Mouse (Mus musculus) stomach, embryonic 15.5 days (tissue): ENCODE measurements around the gene 2610318N02Rik. TPM values are rescaled to one million over a fixed set of nuclear protein-coding genes. Genes with fewer than 3 reads are reported as not detected.
A peak's percentile ranks its signal among the peaks of the same experiment; 100 is the strongest.

Experiments
- ATAC-seq: fragments of 200-750 bp; cut with Nextera tagmentation; 2 replicates; pipeline ENCODE4 v1.8.0; 2017; ENCODE audit warnings: low read depth, moderate number of reproducible peaks, moderate TSS enrichment; ENCODE audit not compliant: insufficient read depth, low FRiP score
- H3K27ac ChIP-seq: fragments of 300-500 bp; sonication (generic); 2 replicates; pipeline ENCODE4 v1.5.1; 2015; ENCODE audit warnings: mild to moderate bottlenecking, inconsistent platforms
- H3K27me3 ChIP-seq: fragments of 300-500 bp; sonication (generic); replicated peaks from 2 replicates; pipeline ENCODE4 v1.6.1; 2015; ENCODE audit warnings: inconsistent platforms
- H3K36me3 ChIP-seq: fragments of 300-500 bp; sonication (generic); 2 replicates; pipeline ENCODE4 v1.6.1; 2015; ENCODE audit warnings: inconsistent platforms
- H3K4me1 ChIP-seq: fragments of 300-500 bp; sonication (generic); 2 replicates; pipeline ENCODE4 v1.6.1; 2015; ENCODE audit warnings: inconsistent platforms
- H3K4me2 ChIP-seq: fragments of 300-500 bp; sonication (generic); 2 replicates; pipeline ENCODE4 v1.6.1; 2015; ENCODE audit warnings: mild to moderate bottlenecking, inconsistent platforms
- H3K4me3 ChIP-seq: fragments of 300-500 bp; sonication (generic); replicated peaks from 2 replicates; pipeline ENCODE4 v1.5.1; 2015; ENCODE audit warnings: inconsistent platforms
- H3K9ac ChIP-seq: fragments of 300-500 bp; sonication (generic); 2 replicates; pipeline ENCODE4 v1.6.1; 2015; ENCODE audit warnings: inconsistent platforms
- H3K9me3 ChIP-seq: fragments of 300-500 bp; sonication (generic); 2 replicates; pipeline ENCODE4 v1.6.1; 2016; ENCODE audit warnings: inconsistent platforms
- WGBS: fragments of 180-500 bp; shearing (Covaris S2); methylation state at CpG from one replicate; pipeline ENCODE4 v1.1.7; 2015; 5-methylcytosine and 5-hydroxymethylcytosine counted together
- polyA plus RNA-seq: library from polyadenylated mRNA; unstranded; fragments of >200 nt; fragmentation: Nextera tagmentation; extraction: Ambion mirVana; gene quantifications from 2 replicates; pipeline ENCODE4 v1.2.1, GENCODE M21; 2015

2610318N02Rik gene
- polyA plus RNA-seq, 1 experiment from 2014 or later: 23.5 TPM

DNA sequence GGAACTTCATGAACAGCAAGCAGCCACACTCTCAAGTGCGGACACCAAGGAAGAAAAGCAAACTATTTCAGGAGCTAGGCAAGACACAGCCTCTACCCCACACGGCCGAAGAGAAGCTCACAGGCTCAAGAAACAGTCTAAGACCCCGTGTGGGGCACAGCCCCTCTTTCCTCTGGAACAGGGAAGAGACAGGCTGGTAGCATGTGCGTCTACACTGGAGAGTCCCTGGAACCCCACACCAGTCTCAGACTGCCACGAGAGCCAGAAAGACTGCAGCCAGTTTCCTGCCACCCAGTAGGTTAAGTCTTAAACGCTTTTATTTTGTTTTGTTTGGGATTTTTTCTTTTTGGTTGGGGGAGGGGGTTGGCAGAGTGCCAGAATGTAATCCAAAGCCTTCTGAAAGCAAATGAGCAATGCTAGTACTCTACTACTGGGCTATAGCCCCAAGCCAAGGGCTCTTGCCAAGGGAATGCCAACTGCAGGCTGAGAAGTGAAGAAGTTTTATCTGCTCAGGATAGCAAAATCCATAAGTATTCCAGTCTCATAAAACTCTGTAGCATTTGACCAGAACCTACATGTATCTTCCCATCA is 22.2 kb downstream of the 2610318N02Rik start:
- Histone ChIP-seq H3K9me3 (no peaks in the 10 kb centered on the region), H3K36me3 (peaks cover 35% of the 10 kb centered on the region), H3K4me1 (no peaks in the 10 kb centered on the region), H3K27me3 (no peaks in the 10 kb centered on the region), H3K4me3 (no peak overlapping the region), H3K27ac (no peak overlapping the region), H3K4me2 (no peak overlapping the region), H3K9ac (no peak overlapping the region)
- WGBS: 60% methylated on average over 7 of the region's 7 CpGs
- ATAC-seq: no peak

DNA sequence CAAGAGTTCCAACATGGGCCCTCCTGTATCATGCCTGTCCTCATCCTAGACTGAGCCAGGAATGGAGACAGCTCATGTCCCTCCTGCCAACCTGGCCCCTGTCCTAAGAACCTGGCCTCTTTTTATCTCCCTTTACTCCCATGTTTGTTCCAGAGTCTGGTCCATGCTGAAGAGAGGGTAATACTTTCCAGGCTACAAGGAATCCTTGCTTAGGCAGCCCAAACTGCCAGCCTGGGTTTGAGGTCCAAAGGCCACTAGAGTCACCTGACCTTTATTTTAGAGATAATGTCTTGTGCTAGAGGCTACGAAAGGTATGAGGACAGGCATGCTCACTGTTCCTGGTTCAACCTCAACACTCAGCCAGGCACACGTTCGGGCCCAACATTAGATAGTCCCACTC is 28.0 kb downstream of the 2610318N02Rik start:
- no peak for ATAC-seq

DNA sequence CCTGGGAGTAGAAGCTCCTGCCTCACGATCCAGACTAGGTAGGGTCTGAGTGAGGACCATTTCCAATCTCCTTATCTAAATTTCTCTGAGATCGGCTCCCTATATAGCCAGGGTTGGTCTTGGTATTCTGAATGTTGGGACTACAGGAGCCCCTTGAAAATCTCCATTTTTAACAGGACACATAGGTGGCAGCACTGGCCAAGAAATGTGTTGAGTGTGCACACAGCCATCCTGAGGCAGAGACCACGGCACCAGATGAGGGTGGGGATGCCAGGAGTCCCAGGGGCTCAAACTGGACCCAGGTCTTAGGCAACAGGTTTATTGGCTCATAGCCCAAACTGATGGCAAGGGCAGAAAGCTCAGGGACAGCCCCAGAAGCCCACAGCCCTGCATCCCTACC is 36.6 kb downstream of the 2610318N02Rik start:
- no peaks in the 10 kb centered on the region for H3K9me3 ChIP-seq
- ATAC-seq: no peak
- WGBS: 72% methylated on average over 3 of the region's 3 CpGs
- H3K4me1 ChIP-seq: no peaks in the 10 kb centered on the region
- H3K4me3 ChIP-seq: no peak overlapping the region
- H3K9ac ChIP-seq: no peak overlapping the region
- no peak overlapping the region for H3K4me2 ChIP-seq
- no peak overlapping the region for H3K27ac ChIP-seq
- H3K36me3 ChIP-seq: peaks cover 51% of the 10 kb centered on the region
- H3K27me3 ChIP-seq: no peaks in the 10 kb centered on the region

More for the DNA sequence above, 28.0 kb downstream of the 2610318N02Rik start:
- no peaks in the 10 kb centered on the region for H3K9me3 ChIP-seq
- peaks cover 52% of the 10 kb centered on the region for H3K36me3 ChIP-seq
- H3K27me3 ChIP-seq: no peaks in the 10 kb centered on the region
- no peak overlapping the region for H3K4me3 ChIP-seq
- H3K27ac ChIP-seq: no peak overlapping the region
- WGBS: 81% methylated on average over 3 of the region's 3 CpGs
- H3K9ac ChIP-seq: no peak overlapping the region
- no peak overlapping the region for H3K4me2 ChIP-seq
- H3K4me1 ChIP-seq: no peaks in the 10 kb centered on the region

DNA sequence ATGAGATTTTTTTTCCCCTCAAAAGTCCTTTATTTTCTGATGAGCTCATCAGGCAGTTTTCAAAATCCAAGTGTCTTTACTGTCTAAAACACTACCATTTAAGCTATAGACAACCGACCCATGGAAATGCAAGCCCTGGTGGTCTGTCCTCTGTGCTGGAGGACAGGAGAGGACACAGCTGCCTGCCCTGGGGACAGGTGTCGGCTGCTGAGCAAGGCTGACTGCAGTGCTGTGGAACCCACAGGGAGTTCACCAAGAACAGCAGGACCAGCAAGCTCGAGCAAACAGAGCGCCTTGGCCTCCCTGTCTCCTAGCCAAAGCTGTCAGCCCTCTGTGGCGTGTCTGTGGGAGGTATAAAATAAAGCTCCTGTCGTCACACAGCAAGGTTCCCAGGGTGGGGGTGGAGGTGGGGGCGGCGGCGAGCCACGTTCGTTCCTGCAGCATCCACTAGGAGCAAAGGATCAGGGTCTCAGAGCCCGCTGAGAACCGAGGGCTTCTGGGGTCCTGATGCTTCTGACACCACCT is 38.2 kb downstream of the 2610318N02Rik start:
- H3K9me3 ChIP-seq: no peaks in the 10 kb centered on the region
- no peaks in the 10 kb centered on the region for H3K27me3 ChIP-seq
- no peak overlapping the region for H3K9ac ChIP-seq
- H3K27ac ChIP-seq: no peak overlapping the region
- ATAC-seq: no peak
- H3K36me3 ChIP-seq: peaks cover 55% of the 10 kb centered on the region
- H3K4me2 ChIP-seq: no peak overlapping the region
- 73% methylated on average over 13 of the region's 13 CpGs for WGBS
- H3K4me3 ChIP-seq: no peak overlapping the region
- H3K4me1 ChIP-seq: no peaks in the 10 kb centered on the region

DNA sequence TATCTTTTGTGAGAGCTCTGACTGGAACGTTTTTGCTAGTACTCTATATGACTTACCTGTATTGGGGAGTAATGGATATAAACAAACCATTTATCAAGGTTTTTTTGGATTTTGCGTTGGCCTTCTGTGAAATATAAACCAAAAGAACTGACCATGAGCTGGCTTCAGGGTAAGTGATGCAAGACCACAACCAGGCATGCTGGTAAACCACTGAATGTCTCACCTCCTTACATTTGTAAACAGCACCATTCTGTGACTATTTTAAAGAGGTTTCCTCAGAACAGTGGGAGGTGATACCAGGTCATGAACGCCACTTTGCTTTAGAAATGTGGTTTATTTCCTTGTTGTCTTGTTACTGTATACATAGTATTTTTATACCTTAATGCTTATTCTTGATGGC is 38.7 kb downstream of the 2610318N02Rik start:
- no peak overlapping the region for H3K9ac ChIP-seq
- no peak overlapping the region for H3K4me3 ChIP-seq
- H3K27ac ChIP-seq: no peak overlapping the region; the same call in 1 of the 2 replicates
- 54% methylated on average over 3 of the region's 3 CpGs for WGBS
- no peaks in the 10 kb centered on the region for H3K9me3 ChIP-seq
- no peak overlapping the region for H3K4me2 ChIP-seq
- peaks cover 52% of the 10 kb centered on the region for H3K36me3 ChIP-seq
- ATAC-seq: no peak
- no peaks in the 10 kb centered on the region for H3K27me3 ChIP-seq
- no peaks in the 10 kb centered on the region for H3K4me1 ChIP-seq

DNA sequence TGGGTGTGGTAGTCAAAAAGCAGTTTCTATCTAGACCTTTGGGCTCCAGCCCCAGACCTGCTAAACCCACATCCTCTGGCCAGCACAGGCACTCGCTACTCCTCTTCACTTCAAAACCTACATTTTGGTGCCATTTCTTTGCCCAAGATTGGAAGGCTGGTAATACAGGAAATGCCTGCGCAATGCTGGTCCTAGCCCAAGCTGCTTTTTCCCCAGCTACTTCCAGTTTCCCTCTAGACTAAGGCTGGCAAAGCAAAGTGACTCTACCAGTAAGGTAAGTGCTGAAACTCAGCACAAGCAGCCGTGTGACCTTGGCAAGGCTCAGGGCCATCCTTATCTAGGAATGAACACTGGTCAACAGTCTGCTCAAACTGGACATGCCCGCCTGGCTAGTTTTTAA is 39.3 kb downstream of the 2610318N02Rik start:
- no peaks in the 10 kb centered on the region for H3K9me3 ChIP-seq
- no peak overlapping the region for H3K9ac ChIP-seq
- H3K4me2 ChIP-seq: no peak overlapping the region
- no peaks in the 10 kb centered on the region for H3K4me1 ChIP-seq
- peak overlapping the region; percentile 36 for H3K27ac ChIP-seq
- ATAC-seq: 0 out of 2 replicates have a peak, but pooled peaks have one; percentile 40
- 82% methylated on average over 4 of the region's 4 CpGs for WGBS
- no peaks in the 10 kb centered on the region for H3K27me3 ChIP-seq
- peaks cover 46% of the 10 kb centered on the region for H3K36me3 ChIP-seq
- H3K4me3 ChIP-seq: no peak overlapping the region

DNA sequence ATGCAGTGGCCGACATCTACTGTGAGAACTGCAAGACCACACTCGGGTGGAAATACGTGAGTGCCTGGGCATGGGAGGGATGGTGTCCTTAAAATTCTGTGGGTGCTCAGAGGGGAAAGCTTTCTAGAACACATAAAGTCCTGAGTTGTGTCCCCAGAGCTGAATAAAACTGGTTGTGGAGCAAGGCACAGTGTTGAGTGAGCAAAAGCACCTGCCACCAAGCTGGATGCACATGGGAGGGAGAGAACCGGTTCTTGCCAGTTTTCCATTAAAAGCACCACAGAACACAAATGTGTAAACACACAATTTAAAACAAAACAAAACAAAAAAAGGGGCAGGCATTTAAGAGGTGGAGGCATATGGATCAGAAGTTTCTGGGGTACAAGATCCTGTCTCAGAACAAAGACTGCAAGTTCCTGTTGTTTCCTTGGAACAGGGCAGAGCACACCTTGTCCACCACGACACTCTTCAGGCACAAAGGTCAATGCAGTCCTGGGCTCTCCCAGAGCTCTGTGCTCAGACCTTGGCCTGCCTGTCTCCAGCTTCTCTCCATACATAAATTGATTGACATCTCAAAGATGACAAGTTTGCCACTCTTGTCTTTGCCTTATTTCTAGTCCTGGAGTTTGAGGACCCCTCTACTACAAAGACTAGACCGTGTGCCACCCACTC is 42.7 kb downstream of the 2610318N02Rik start:
- no peak overlapping the region for H3K27ac ChIP-seq
- H3K9me3 ChIP-seq: no peaks in the 10 kb centered on the region
- H3K4me3 ChIP-seq: no peak overlapping the region
- H3K4me1 ChIP-seq: no peaks in the 10 kb centered on the region
- peaks cover 20% of the 10 kb centered on the region; the same call in 1 of the 2 replicates for H3K36me3 ChIP-seq
- no peak overlapping the region for H3K9ac ChIP-seq
- no peak overlapping the region for H3K4me2 ChIP-seq
- no peak for ATAC-seq
- H3K27me3 ChIP-seq: no peaks in the 10 kb centered on the region
- WGBS: 77% methylated on average over 6 of the region's 6 CpGs

DNA sequence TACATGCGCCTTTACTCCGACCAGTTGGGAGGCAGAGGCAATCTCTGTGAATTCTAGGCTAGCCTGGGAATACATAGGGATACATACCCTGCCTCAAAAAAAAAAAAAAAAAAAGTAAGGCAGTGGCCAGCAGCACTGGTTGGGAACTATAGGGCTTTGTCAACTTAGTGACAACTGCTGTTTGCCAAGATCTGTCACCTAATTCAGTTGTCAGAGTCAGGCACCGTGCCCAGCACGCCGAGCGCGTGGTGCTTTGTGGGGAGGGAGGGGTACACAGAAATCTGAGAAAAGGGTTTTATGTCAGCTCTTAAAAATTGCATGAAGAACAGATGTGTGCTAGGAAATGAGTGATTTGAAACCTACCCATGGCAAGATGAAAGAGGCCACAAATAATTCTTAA is 46.9 kb downstream of the 2610318N02Rik start:
- H3K27ac ChIP-seq: no peak overlapping the region
- no peak overlapping the region for H3K4me3 ChIP-seq
- no peaks in the 10 kb centered on the region for H3K9me3 ChIP-seq
- H3K4me1 ChIP-seq: no peaks in the 10 kb centered on the region
- peaks cover 5% of the 10 kb centered on the region; the same call in 1 of the 2 replicates for H3K36me3 ChIP-seq
- 83% methylated on average over 7 of the region's 7 CpGs for WGBS
- no peak for ATAC-seq
- no peak overlapping the region for H3K9ac ChIP-seq
- H3K4me2 ChIP-seq: no peak overlapping the region
- no peaks in the 10 kb centered on the region for H3K27me3 ChIP-seq

DNA sequence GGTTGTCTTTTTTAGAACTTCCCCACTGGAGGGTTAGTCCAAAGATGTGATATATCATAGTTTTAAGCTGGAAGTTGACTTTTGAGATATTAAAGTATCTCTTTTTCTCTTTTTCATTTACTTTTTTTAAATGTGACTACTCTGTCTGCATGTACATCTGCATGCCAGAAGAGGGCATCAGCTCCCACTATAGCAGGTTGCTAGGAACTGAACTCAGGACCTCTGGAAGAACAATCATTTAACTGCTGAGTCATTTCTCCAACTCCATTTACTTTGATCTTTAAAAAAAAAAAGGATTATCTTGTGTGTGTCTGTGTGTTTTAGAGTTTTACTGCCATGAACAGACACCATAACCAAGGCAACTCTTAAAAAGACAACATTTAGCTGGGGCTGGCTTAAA is 48.1 kb downstream of the 2610318N02Rik start:
- no peaks in the 10 kb centered on the region for H3K36me3 ChIP-seq
- no peaks in the 10 kb centered on the region for H3K9me3 ChIP-seq
- no peak for ATAC-seq
- no peak overlapping the region for H3K27ac ChIP-seq
- H3K9ac ChIP-seq: no peak overlapping the region
- H3K4me2 ChIP-seq: no peak overlapping the region
- no peaks in the 10 kb centered on the region for H3K4me1 ChIP-seq
- H3K27me3 ChIP-seq: no peaks in the 10 kb centered on the region
- no peak overlapping the region for H3K4me3 ChIP-seq

DNA sequence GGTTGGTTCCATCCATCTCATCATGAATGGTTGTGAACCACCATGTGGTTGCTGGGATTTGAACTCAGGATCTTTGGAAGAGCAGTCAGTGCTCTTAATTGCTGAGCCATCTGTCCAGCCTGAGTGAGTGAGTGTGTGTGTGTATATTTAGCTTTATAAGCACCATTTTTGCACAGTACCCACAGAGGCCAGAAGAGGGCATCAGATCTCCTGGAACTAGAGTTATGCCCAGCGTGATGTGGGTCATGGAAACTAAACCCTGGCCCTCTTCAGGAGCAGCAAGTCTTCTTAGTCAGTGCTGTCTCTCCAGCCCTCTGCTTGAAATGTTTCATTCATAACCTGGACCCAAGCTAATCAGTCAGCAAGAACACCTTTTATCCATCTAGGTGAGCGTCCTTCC is 48.7 kb downstream of the 2610318N02Rik start:
- H3K4me3 ChIP-seq: no peak overlapping the region
- H3K4me2 ChIP-seq: no peak overlapping the region
- H3K9me3 ChIP-seq: no peaks in the 10 kb centered on the region
- no peaks in the 10 kb centered on the region for H3K4me1 ChIP-seq
- no peak overlapping the region for H3K27ac ChIP-seq
- no peaks in the 10 kb centered on the region for H3K36me3 ChIP-seq
- no peaks in the 10 kb centered on the region for H3K27me3 ChIP-seq
- no peak overlapping the region for H3K9ac ChIP-seq
- no peak for ATAC-seq
- 100% methylated on average over 2 of the region's 2 CpGs for WGBS

DNA sequence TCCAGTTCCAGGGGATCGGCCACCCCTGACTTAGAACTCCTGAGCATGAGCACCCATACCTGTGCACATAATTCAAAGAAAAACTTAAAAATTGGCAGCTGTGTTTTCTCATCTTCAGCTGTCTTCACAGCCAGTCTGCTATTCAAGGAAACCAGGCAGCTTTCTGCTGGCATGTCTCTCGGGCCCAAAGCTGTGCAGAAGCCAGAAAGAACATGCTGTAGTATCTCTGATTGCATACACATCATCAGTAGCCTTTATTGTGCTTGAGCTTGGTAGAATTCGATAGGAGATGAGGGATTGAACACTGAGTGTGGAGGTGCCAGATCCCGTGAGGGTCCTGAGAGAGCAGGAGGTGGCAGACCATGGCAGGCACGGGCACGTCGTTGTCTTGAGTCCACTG is 52.0 kb downstream of the 2610318N02Rik start:
- no peaks in the 10 kb centered on the region for H3K36me3 ChIP-seq
- H3K9ac ChIP-seq: no peak overlapping the region
- no peaks in the 10 kb centered on the region for H3K9me3 ChIP-seq
- H3K4me1 ChIP-seq: 0 out of 2 replicates have a peak, but pooled peaks cover 6% of the 10 kb centered on the region
- ATAC-seq: no peak
- no peak overlapping the region for H3K4me3 ChIP-seq
- no peaks in the 10 kb centered on the region for H3K27me3 ChIP-seq
- H3K27ac ChIP-seq: no peak overlapping the region
- 89% methylated on average over 7 of the region's 7 CpGs for WGBS
- no peak overlapping the region for H3K4me2 ChIP-seq

DNA sequence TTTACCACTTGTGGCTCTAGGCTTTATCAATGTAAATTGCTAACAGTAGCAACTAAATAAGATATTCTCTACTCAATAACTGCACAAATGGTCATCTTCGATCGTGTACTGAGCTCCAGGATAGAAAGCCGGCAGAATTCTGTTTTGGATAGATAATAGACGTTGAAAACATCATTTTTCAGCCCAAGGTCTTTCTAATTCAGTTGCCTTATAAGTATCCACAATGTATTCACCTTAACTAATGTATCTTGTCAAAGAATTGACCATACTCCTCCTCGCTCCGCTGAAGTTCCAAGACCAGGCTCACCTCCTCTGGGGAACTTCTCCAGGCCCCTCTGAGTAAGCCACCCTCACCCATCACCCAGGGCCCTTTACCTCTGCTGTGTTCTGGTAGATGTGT is 54.3 kb downstream of the 2610318N02Rik start:
- Histone ChIP-seq H3K4me3 (peak overlapping the region; percentile 86), H3K9ac (no peak overlapping the region), H3K36me3 (no peaks in the 10 kb centered on the region), H3K27me3 (no peaks in the 10 kb centered on the region), H3K4me2 (peak overlapping the region; percentile 90), H3K27ac (no peak overlapping the region), H3K9me3 (no peaks in the 10 kb centered on the region), H3K4me1 (0 out of 2 replicates have a peak, but pooled peaks cover 6% of the 10 kb centered on the region)
- 32% methylated on average over 6 of the region's 6 CpGs for WGBS
- no peak for ATAC-seq
